Comparison of ENCODE assay signal across 20 mouse cellular contexts in the genomic region with DNA sequence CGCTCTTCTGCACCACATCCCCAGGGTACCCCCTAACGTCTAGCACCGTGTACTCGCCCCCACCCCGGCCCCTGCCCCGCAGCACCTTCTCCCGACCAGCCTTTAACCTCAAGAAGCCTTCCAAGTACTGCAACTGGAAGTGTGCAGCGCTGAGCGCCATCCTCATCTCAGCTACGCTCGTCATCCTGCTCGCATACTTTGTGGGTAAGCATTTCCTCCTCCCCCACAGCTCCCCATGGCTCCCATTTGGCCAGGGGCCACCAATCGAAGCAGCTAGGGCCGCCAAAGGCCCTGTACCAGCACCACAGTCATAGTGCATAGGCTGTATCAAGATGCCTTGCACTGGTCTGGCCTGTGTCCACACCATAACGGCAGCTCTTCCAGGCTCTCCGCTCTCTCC.
DNase-seq lines count a peak whose midpoint lies in the region; ATAC-seq and TF ChIP-seq lines count a peak whose summit lies in the region.
"Had no signal": no experiment of that assay in that cellular context is flagged by ENCODE, and none has a peak within 500 bp of the region (broad histone marks: within the 10 kb centered on the region; RNA-seq: fewer than 3 reads in every experiment).

No protein-coding gene starts in this region.

- peaks cover 51% of the 10 kb centered on the region for H3K36me3 ChIP-seq in forebrain, embryonic 13.5 days (ENCODE audit: poor library complexity, severe bottlenecking)
- H3K36me3 ChIP-seq in forebrain, embryonic 14.5 days (ENCODE audit: control insufficient read depth, insufficient read depth, low read length) = peaks cover 38% of the 10 kb centered on the region
- no peaks in the 10 kb centered on the region for H3K36me3 ChIP-seq in lung, embryonic 14.5 days (ENCODE audit: insufficient read depth)
- H3K36me3 ChIP-seq in MEL (ENCODE audit: control insufficient read depth in 1 of 2, insufficient read depth in 2 of 2, low read length in 2 of 2) = peaks cover 0 to 52% of the 10 kb centered on the region in 2 experiments; a peak in 2 of 4 replicates
- H3K36me3 ChIP-seq: limb, embryonic 15.5 days had no signal

- TF ChIP-seq CTCF in lung, embryonic 14.5 days (IDR thresholded peaks at IDR 0.05; ENCODE audit: low read depth) = no peak
- no peak for TF ChIP-seq CTCF in MEL (IDR thresholded peaks at IDR 0.05 in 2 of 3, conservative IDR thresholded peaks at IDR 0.05 in 1 of 3; ENCODE audit: control insufficient read depth in 1 of 3, insufficient read depth in 1 of 3, low read depth in 2 of 3, low read length in 3 of 3, poor library complexity in 1 of 3, severe bottlenecking in 1 of 3)

- 90% methylated on average over 16 of the region's 16 CpGs for WGBS in forebrain, embryonic 13.5 days
- 91% methylated on average over 16 of the region's 16 CpGs for WGBS in forebrain, embryonic 14.5 days
- WGBS in lung, embryonic 14.5 days = 69% methylated on average over 16 of the region's 16 CpGs

- intact Hi-C loops in gastrocnemius, postnatal 14 days (cut with DNase I; ENCODE audit: low total_unique reads) = no loop called here

- peaks cover 6% of the 10 kb centered on the region; the same call in 1 of the 2 replicates for H3K4me1 ChIP-seq in forebrain, embryonic 13.5 days
- H3K4me1 ChIP-seq in forebrain, embryonic 14.5 days (ENCODE audit: control insufficient read depth, insufficient read depth, low read length) = no peaks in the 10 kb centered on the region
- H3K4me1 ChIP-seq in lung, embryonic 14.5 days (ENCODE audit: insufficient read depth) = no peaks in the 10 kb centered on the region
- H3K4me1 ChIP-seq in MEL (ENCODE audit: control insufficient read depth in 1 of 2, insufficient read depth in 2 of 2, low read length in 2 of 2) = peaks cover 36 to 73% of the 10 kb centered on the region in 2 experiments
- H3K4me1 ChIP-seq: kidney, embryonic 15.5 days had no signal

- ATAC-seq in forebrain, embryonic 13.5 days = peak; percentile 23; the same call in 1 of the 2 replicates
- ATAC-seq in forebrain, embryonic 14.5 days = no peak
- ATAC-seq in lung, embryonic 14.5 days (ENCODE audit: insufficient read depth) = peak; percentile 54; the same call in 1 of the 2 replicates
- ATAC-seq in hematopoietic stem cell, adult 5-6 weeks (replicated peaks in 1 of 2; ENCODE audit: insufficient read depth in 1 of 2, low FRiP score in 2 of 2, low TSS enrichment in 1 of 2, low read depth in 1 of 2, poor library complexity in 2 of 2, severe bottlenecking in 2 of 2) = peak; percentile 76 to 79
- ATAC-seq: hindbrain, postnatal 0 days; intestine, embryonic 16.5 days; midbrain, embryonic 13.5 days had no signal

- no peak overlapping the region for H3K4me3 ChIP-seq in forebrain, embryonic 13.5 days
- H3K4me3 ChIP-seq in forebrain, embryonic 14.5 days (ENCODE audit: low read depth, low read length) = no peak overlapping the region
- H3K4me3 ChIP-seq in lung, embryonic 14.5 days (ENCODE audit: low read depth, low read length) = no peak overlapping the region
- peak overlapping the region; percentile 55 to 59 for H3K4me3 ChIP-seq in MEL (ENCODE audit: control insufficient read depth in 1 of 2, insufficient read depth in 1 of 2, low read depth in 2 of 2, low read length in 2 of 2)
- H3K4me3 ChIP-seq: kidney, embryonic 15.5 days; limb, embryonic 15.5 days; midbrain, embryonic 13.5 days had no signal

- H3K27me3 ChIP-seq in forebrain, embryonic 13.5 days = no peaks in the 10 kb centered on the region
- no peaks in the 10 kb centered on the region for H3K27me3 ChIP-seq in forebrain, embryonic 14.5 days (replicated peaks; ENCODE audit: control insufficient read depth, insufficient read depth, low read length)
- H3K27me3 ChIP-seq in lung, embryonic 14.5 days (ENCODE audit: insufficient read depth, low read length) = no peaks in the 10 kb centered on the region
- H3K27me3 ChIP-seq in MEL (ENCODE audit: control insufficient read depth in 1 of 2, insufficient read depth in 2 of 2, low read length in 2 of 2) = no peaks in the 10 kb centered on the region
- H3K27me3 ChIP-seq: kidney, embryonic 15.5 days; limb, embryonic 15.5 days had no signal

- H3K9me3 ChIP-seq in forebrain, embryonic 13.5 days (replicated peaks) = no peaks in the 10 kb centered on the region
- H3K9me3 ChIP-seq in forebrain, embryonic 14.5 days (replicated peaks; ENCODE audit: control insufficient read depth, low read length) = no peaks in the 10 kb centered on the region
- H3K9me3 ChIP-seq in lung, embryonic 14.5 days (ENCODE audit: low read depth, low read length) = no peaks in the 10 kb centered on the region
- no peaks in the 10 kb centered on the region for H3K9me3 ChIP-seq in MEL (replicated peaks; ENCODE audit: insufficient read depth, low read length)
- H3K9me3 ChIP-seq: kidney, embryonic 15.5 days; limb, embryonic 15.5 days; midbrain, embryonic 13.5 days had no signal

- H3K9ac ChIP-seq in forebrain, embryonic 13.5 days = no peak overlapping the region
- H3K9ac ChIP-seq in forebrain, embryonic 14.5 days (ENCODE audit: low read length) = no peak overlapping the region
- H3K9ac ChIP-seq in lung, embryonic 14.5 days = no peak overlapping the region
- peak overlapping the region; percentile 75 for H3K9ac ChIP-seq in MEL (ENCODE audit: control insufficient read depth, low read depth, low read length, poor library complexity, severe bottlenecking)
- H3K9ac ChIP-seq: kidney, embryonic 15.5 days; limb, embryonic 15.5 days; midbrain, embryonic 13.5 days had no signal

- no peaks in the 10 kb centered on the region; the same call in 1 of the 2 replicates for H3K79me2 ChIP-seq in MEL (ENCODE audit: control insufficient read depth, insufficient read depth, low read length, poor library complexity)

- H3K4me2 ChIP-seq in forebrain, embryonic 13.5 days = no peak overlapping the region
- H3K4me2 ChIP-seq in forebrain, embryonic 14.5 days (ENCODE audit: low read length) = no peak overlapping the region
- no peak overlapping the region for H3K4me2 ChIP-seq in lung, embryonic 14.5 days
- H3K4me2 ChIP-seq: heart, embryonic 11.5 days; kidney, embryonic 15.5 days; limb, embryonic 15.5 days; midbrain, embryonic 13.5 days had no signal

- no peak for DNase-seq in forebrain, embryonic 14.5 days (ENCODE audit: low spot score)
- no peak for DNase-seq in lung, embryonic 14.5 days
- DNase-seq in lung, postnatal 25 days (ENCODE audit: low spot score) = no peak
- peak; percentile 80 for DNase-seq in MEL (ENCODE audit: low read depth, low spot score)
- DNase-seq in gastrocnemius, postnatal 14 days = no peak
- DNase-seq: adrenal gland, postnatal 14 days; cerebellum, adult 2 months; layer of hippocampus, adult 9-11 months; retina, postnatal 1 day; right cerebral cortex, postnatal 25 days; spleen, adult 18-20 months; thymus, postnatal 14 days had no signal

- no peak for TF ChIP-seq EP300 in MEL (IDR thresholded peaks at IDR 0.05; ENCODE audit: low read depth in 1 of 2, low read length in 2 of 2)

- no peak for TF ChIP-seq RAD21 in MEL (IDR thresholded peaks at IDR 0.05; ENCODE audit: low read depth, low read length)

- peak in 1 of 2 experiments; percentile 54; a peak in 2 of 4 replicates for TF ChIP-seq POLR2A in MEL (IDR thresholded peaks at IDR 0.05; ENCODE audit: control insufficient read depth in 1 of 2, insufficient read depth in 1 of 2, low read depth in 1 of 2, low read length in 2 of 2, poor library complexity in 1 of 2)

- no peak overlapping the region for H3K27ac ChIP-seq in forebrain, embryonic 13.5 days
- no peak overlapping the region for H3K27ac ChIP-seq in forebrain, embryonic 14.5 days (ENCODE audit: low read depth, low read length)
- no peak overlapping the region for H3K27ac ChIP-seq in lung, embryonic 14.5 days (ENCODE audit: low read depth)
- H3K27ac ChIP-seq in MEL (ENCODE audit: control insufficient read depth, low read depth, low read length) = peak overlapping the region; percentile 99
- H3K27ac ChIP-seq: hindbrain, postnatal 0 days; kidney, embryonic 15.5 days; limb, embryonic 15.5 days; midbrain, embryonic 13.5 days had no signal

TF ChIP-seq in MEL, 35 proteins besides CTCF, POLR2A, EP300 and RAD21:
- TF ChIP-seq ZNF384 (IDR thresholded peaks at IDR 0.05; ENCODE audit: low read depth, low read length) (no peak), TAL1 (IDR thresholded peaks at IDR 0.05; ENCODE audit: low read length) (no peak), RCOR1 (IDR thresholded peaks at IDR 0.05; ENCODE audit: low read depth, low read length) (no peak), MAX (IDR thresholded peaks at IDR 0.05; ENCODE audit: low read length) (no peak), TBP (IDR thresholded peaks at IDR 0.05; ENCODE audit: low read depth, low read length) (0 out of 2 replicates have a peak, but pooled peaks have one; percentile 7), CHD1 (IDR thresholded peaks at IDR 0.05; ENCODE audit: low read depth, low read length) (0 out of 2 replicates have a peak, but pooled peaks have one; percentile 15), SIN3A (IDR thresholded peaks at IDR 0.05; ENCODE audit: low read length) (peak; percentile 37; the same call in 1 of the 2 replicates)
TF ChIP-seq in MEL: peak in this region for 3.

Comparison
In these comparisons a context has a peak if more than half of its experiments do, and no peak if none do; other contexts are left out.
1. H3K4me3 ChIP-seq: peak in MEL (2 of 2); none in forebrain, embryonic 13.5 days (single experiment), forebrain, embryonic 14.5 days (single experiment) and lung, embryonic 14.5 days (single experiment).